Mouse (Mus musculus): ENCODE data around the gene Atp11a.
A peak's percentile ranks its signal among the peaks of the same experiment; 100 is the strongest.

Gene Atp11a

DNA sequence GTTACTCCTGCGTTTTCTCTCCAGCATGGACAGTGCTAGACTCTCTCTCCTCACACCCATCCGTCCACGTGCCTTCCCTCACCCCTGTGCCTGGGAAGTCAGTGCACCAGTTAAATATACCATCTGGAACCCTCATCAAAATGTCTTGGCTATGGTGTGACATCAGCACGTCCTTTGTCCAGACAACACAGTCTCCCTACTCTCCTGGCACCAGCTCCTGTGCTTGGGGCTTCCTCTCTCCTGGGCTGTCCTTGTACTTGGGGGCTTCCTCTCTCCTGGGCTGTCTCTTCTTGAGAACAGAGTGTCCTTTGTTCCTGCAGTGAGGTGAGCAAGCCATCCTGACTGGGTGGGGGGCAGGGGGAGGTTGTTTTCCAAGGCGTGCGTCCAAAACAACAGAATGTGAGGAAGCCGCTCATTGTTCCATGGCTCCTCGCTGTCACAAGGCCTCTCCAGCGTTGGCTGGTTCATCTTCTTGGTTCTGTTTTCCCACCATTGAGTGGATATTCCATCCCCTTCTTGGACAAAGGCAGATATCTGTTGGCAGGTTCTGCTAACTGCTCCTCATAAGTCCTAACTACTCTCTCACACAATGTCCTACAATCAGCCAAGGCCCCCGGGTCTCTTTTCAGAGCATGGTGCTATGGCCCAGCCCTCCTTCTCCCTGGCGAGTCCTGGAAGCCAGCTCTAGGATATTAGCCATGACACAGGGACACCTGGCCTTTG, 148.9 kb downstream of the Atp11a start:
- no peak for DNase-seq (ENCODE audit: low spot score)

DNA sequence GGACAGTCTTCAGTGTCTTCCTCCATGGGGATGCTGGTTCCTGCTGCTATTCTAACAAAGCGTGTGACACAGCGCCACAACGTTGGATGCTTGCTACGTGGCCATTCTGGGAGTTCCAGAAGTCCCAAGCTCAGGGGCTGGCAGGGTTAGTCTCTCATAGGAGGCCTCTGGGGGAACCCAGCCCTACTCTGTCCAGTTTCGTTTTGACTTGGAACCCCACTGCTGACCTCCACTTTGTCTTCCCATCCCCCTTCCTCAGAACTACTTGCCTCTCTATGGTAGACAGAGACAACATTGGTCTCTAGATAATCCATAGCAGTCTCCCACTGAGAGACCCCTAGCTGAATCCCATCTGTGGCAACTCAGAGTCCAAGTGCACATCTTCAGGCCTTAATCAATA, 149.8 kb downstream of the Atp11a start:
- DNase-seq (ENCODE audit: low spot score) = no peak

DNA sequence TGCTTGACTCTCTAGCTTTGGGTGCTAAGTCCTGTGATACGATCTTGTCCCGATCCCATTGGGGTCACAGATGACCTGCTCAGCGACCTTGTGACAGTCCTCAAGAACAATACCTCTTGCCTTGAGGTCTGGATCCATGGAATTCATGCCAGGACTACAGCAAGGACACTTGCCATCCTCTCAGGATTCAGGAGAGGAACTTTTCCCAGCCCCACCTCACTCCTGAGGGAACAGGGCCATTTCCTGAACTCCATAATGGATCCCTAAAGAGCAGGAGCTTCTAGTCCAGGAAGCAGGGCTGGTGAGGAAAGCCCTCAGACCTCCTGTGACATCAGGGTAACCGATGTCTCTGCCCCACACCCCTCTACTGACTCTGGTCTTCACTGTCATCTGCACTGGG, 150.9 kb downstream of the Atp11a start:
- no peak for DNase-seq (ENCODE audit: low spot score)

DNA sequence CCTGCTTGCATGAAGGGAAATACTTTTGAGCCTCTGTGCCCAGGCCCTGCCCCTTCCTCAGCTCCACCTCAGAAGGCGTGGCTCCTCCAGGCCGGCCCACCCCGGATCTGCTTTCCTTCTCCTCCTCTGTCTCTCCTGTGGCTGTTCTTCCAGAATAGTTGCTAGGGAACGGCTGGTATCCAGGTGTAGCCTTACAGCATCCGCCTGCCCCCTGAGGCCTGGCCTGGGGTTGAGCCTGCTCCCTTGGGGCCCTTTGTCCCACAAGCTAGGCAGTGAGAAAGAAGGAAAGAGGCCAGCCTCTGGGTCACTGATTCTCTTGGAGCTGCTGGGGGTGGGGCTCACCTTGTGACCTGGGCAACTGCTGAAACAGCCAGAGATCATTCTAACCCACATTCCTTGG, 155.2 kb downstream of the Atp11a start:
- DNase-seq (ENCODE audit: low spot score) = peak; percentile 60

DNA sequence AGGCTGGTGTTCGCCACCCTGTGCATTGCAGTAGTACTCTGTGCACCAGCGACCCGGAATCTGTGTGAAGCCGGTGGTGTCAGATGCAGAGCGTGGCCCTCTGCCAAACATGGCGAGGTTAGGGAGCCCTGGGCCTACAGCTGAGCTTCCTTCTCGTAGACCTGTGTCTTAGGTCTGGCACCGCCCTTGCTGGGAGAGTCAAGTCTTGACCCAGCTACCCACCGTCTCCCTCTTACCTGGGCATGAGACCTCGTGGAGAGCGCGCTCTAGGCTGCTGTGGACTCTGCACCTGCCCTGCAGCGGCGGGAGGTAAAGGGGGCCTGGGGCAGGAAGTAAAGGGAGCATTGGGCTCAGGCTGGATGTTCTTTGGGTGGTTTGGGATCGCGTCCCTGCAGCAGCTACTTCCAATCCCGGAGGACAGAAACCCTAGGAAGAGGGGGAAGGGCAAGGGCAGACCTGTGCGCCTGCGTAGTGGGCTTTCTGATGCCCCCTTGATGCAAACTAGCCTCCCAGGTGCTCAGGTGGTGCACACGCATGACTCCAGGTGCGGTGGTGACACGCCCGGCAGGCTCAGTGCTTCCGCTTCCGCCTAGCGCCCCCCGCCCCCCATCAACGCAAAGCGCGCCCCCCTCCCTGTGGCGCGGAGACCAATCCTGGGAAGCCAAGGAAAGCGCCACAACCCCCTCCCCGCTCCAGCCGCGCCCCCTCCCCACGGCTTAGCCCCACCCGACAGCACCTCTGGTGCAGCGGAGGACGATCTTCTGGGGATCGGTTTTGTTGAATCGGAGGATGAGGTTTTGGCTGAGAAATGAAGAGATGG, 158.6 kb downstream of the Atp11a start:
- peak; percentile 78 for DNase-seq (ENCODE audit: low spot score)

DNA sequence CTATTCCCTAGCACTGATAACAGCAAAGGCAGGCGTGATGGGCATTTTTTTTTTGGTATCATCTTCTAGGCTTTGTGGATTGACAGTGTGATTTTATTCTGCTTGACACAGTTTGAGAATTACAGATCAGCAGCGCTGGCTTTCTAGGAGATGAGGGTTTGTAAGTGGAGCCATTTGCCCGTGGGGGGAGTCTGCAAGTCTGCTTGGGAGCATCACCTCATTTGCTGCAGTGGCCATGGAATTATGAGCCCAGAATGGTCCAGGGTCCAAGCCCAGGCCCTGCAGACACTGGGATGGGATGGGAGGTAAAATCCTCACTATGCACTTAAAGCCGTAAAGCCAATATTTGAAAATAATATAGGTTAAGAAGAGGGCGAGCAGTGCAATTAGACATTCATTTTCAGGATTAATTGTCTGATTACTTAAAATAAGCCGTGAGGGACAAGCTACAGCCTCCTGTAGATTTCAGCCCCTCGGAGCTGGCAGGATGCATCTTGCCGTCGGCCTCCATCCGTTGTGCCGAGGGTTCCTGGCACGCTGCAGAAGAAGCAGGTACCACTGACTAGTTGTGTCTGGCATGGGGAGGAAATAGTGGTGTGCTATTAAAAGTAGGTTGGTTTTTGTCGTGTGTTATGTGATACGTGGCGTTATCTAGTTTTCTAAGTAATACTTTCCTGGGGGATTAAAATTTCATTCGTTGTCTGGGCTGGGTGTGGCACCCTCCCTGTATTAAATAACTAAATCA, 159.5 kb downstream of the Atp11a start:
- no peak for DNase-seq (ENCODE audit: low spot score)

DNA sequence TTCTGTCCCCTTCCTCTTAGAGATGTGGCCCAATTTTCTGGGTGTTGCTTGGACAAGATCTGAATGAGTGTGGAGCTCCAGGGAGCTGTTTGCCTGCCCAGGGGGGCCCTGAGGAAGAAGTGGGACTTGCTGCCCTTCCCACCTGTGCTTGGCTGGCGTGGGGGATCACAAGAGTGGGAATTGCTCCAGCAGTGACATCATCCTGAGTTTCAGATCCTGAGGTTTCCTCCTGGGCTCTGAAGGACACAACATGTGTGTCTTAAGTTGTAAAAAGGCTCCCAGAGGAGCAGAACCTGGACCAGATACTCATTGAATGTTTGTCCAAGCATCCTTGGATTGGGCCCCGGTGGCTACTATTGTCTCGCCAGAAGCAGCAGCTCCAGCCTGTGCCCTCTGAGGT, 160.2 kb downstream of the Atp11a start:
- DNase-seq (ENCODE audit: low spot score) = no peak

DNA sequence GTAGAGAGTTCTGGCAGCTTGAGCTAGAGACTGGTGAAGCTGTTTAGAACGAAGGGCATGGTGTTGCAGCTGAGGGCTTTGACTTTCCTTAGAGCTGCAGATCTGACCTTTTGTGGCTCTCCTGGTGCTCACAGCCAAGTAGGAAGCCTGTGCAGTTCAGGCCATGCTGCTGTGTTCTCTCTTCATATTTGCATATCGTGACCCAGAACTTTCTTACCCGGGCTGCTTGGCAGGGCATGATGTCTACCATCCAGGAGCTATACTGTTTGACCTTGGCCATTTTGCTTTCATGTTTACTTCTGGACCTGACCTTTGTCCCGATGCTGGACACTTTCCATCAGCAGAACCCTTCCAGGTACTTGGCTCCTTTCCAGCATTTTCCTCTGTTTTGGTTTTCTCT, 161.0 kb downstream of the Atp11a start:
- no peak for DNase-seq (ENCODE audit: low spot score)

Measured in yolk sac, embryonic 10.5 days (tissue).